Mouse (Mus musculus): Measurements from ENCODE around the gene Mau2.
A peak's percentile ranks its signal among the peaks of the same experiment; 100 is the strongest.
"Not testable (repeated sequence)": the region's sequence is repeated elsewhere in the genome, so short reads cannot be mapped to it uniquely, and the experiment has no call there.

The Mau2 gene

GRCm38 (mm10) chr8:70023596-70023995 lies 18.9 kb downstream of the Mau2 start:
- no peak for DNase-seq (ENCODE audit: low spot score in 2 of 2)

GRCm38 (mm10) chr8:70015017-70015416 lies 27.5 kb downstream of the Mau2 start:
- no peak for DNase-seq (ENCODE audit: low spot score in 2 of 2)

GRCm38 (mm10) chr8:70012763-70013162 lies 29.8 kb downstream of the Mau2 start:
- no peak for DNase-seq (ENCODE audit: low spot score in 2 of 2)

- no peak for DNase-seq (ENCODE audit: low spot score in 2 of 2)
Measured at GRCm38 (mm10) chr8:70012350-70012749, 30.2 kb downstream of the Mau2 start.

GRCm38 (mm10) chr8:70010796-70011195 lies 31.7 kb downstream of the Mau2 start:
- DNase-seq (ENCODE audit: low spot score in 2 of 2): not testable (repeated sequence)

- no peak for DNase-seq (ENCODE audit: low spot score in 2 of 2)
Measured at GRCm38 (mm10) chr8:70005178-70005577, 37.4 kb downstream of the Mau2 start.

GRCm38 (mm10) chr8:70004345-70004744 lies 38.2 kb downstream of the Mau2 start:
- DNase-seq (ENCODE audit: low spot score in 2 of 2): no peak

- peak in 1 of 2 experiments; percentile 24 for DNase-seq (ENCODE audit: low spot score in 2 of 2)
Measured at GRCm38 (mm10) chr8:70003204-70003657, 39.3 kb downstream of the Mau2 start.

GRCm38 (mm10) chr8:70001892-70002191 lies 40.7 kb downstream of the Mau2 start:
- not testable (repeated sequence) for DNase-seq (ENCODE audit: low spot score in 2 of 2)

- DNase-seq (ENCODE audit: low spot score in 2 of 2): peak; percentile 64 to 68
Measured at GRCm38 (mm10) chr8:70001176-70001891, 41.2 kb downstream of the Mau2 start.

GRCm38 (mm10) chr8:70000226-70000625 lies 42.3 kb downstream of the Mau2 start:
- no peak for DNase-seq (ENCODE audit: low spot score in 2 of 2)

GRCm38 (mm10) chr8:69999236-69999635 lies 43.3 kb downstream of the Mau2 start:
- no peak for DNase-seq (ENCODE audit: low spot score in 2 of 2)

GRCm38 (mm10) chr8:69998706-69999105 lies 43.8 kb downstream of the Mau2 start:
- DNase-seq (ENCODE audit: low spot score in 2 of 2): no peak

GRCm38 (mm10) chr8:69996589-69997285 lies 45.8 kb downstream of the Mau2 start:
- no peak for DNase-seq (ENCODE audit: low spot score in 2 of 2)

- peak; percentile 100 for DNase-seq (ENCODE audit: low spot score in 2 of 2)
Measured at GRCm38 (mm10) chr8:69995776-69996588, 46.6 kb downstream of the Mau2 start, which contains the start of gene Gatad2a. TSS of gene Gatad2a (minus strand) at chr8:69996384.

- DNase-seq (ENCODE audit: low spot score in 2 of 2): no peak
Measured at GRCm38 (mm10) chr8:69995422-69995775, 47.1 kb downstream of the Mau2 start.

GRCm38 (mm10) chr8:69988936-69989335 lies 53.6 kb downstream of the Mau2 start:
- not testable (repeated sequence) for DNase-seq (ENCODE audit: low spot score in 2 of 2)

GRCm38 (mm10) chr8:69987744-69988143 lies 54.8 kb downstream of the Mau2 start:
- DNase-seq (ENCODE audit: low spot score in 2 of 2): no peak

- DNase-seq (ENCODE audit: low spot score in 2 of 2): peak in 1 of 2 experiments; percentile 18
Measured at GRCm38 (mm10) chr8:69984876-69985553, 57.5 kb downstream of the Mau2 start.

- DNase-seq (ENCODE audit: low spot score in 2 of 2): no peak
Measured at GRCm38 (mm10) chr8:69978456-69978855, 64.1 kb downstream of the Mau2 start.

GRCm38 (mm10) chr8:69974806-69975205 lies 67.7 kb downstream of the Mau2 start:
- DNase-seq (ENCODE audit: low spot score in 2 of 2): no peak

GRCm38 (mm10) chr8:69974194-69974614 lies 68.3 kb downstream of the Mau2 start:
- peak; percentile 98 for DNase-seq (ENCODE audit: low spot score in 2 of 2)
